Mouse (Mus musculus) gastrocnemius, adult 18-20 months (tissue): ENCODE results near the gene Pink1. TPM values are rescaled to one million over a fixed set of nuclear protein-coding genes. Genes with fewer than 3 reads are reported as not detected.
A peak's percentile ranks its signal among the peaks of the same experiment; 100 is the strongest.
"Not testable (repeated sequence)": the region's sequence is repeated elsewhere in the genome, so short reads cannot be mapped to it uniquely, and the experiment has no call there.

Experiments used
- DNase-seq: peaks from one replicate; pipeline ENCODE4 v3.0.0; 2021; ENCODE audit warnings: low spot score
- total RNA-seq, 2 experiments: library from RNA; stranded (reverse); gene quantifications; 2 replicates each; pipeline ENCODE4 v1.2.3; 2021

Pink1 gene
- total RNA-seq, 2 experiments from 2014 or later = 737 to 833 TPM

- no peak for DNase-seq
Observed at GRCm38 (mm10) chr4:138343341-138343837, 17.3 kb upstream of the Pink1 start.

GRCm38 (mm10) chr4:138342778-138343177, 16.7 kb upstream of the Pink1 start:
- no peak for DNase-seq

GRCm38 (mm10) chr4:138342048-138342447, 15.9 kb upstream of the Pink1 start:
- DNase-seq = no peak

- no peak for DNase-seq
Observed at GRCm38 (mm10) chr4:138341393-138341792, 15.3 kb upstream of the Pink1 start.

- DNase-seq = peak; percentile 52
Observed at GRCm38 (mm10) chr4:138339963-138340362, 13.9 kb upstream of the Pink1 start.

- no peak for DNase-seq
Observed at GRCm38 (mm10) chr4:138337341-138337740, 11.2 kb upstream of the Pink1 start.

- DNase-seq = no peak
Observed at GRCm38 (mm10) chr4:138336876-138337275, 10.8 kb upstream of the Pink1 start.

GRCm38 (mm10) chr4:138335648-138336047, 9.5 kb upstream of the Pink1 start:
- no peak for DNase-seq

- peak; percentile 51 for DNase-seq
Observed at GRCm38 (mm10) chr4:138335036-138335435, 8.9 kb upstream of the Pink1 start.

GRCm38 (mm10) chr4:138333135-138333534, 7.0 kb upstream of the Pink1 start:
- no peak for DNase-seq

GRCm38 (mm10) chr4:138331647-138332046, 5.5 kb upstream of the Pink1 start:
- DNase-seq = no peak

GRCm38 (mm10) chr4:138330264-138330671, 4.2 kb upstream of the Pink1 start:
- DNase-seq = no peak

GRCm38 (mm10) chr4:138327891-138328470, 1.9 kb upstream of the Pink1 start:
- DNase-seq = no peak

GRCm38 (mm10) chr4:138327155-138327554, 1.0 kb upstream of the Pink1 start:
- DNase-seq = not testable (repeated sequence)

GRCm38 (mm10) chr4:138325466-138326076, 536 bp downstream of the Pink1 start:
- peak; percentile 99 for DNase-seq

- DNase-seq = no peak
Observed at GRCm38 (mm10) chr4:138324451-138324850, 1.7 kb downstream of the Pink1 start.

- DNase-seq = peak; percentile 39
Observed at GRCm38 (mm10) chr4:138323753-138324152, 2.4 kb downstream of the Pink1 start.

- DNase-seq = no peak
Observed at GRCm38 (mm10) chr4:138322692-138323091, 3.4 kb downstream of the Pink1 start.

- no peak for DNase-seq
Observed at GRCm38 (mm10) chr4:138321488-138321887, 4.6 kb downstream of the Pink1 start.

GRCm38 (mm10) chr4:138320711-138321110, 5.4 kb downstream of the Pink1 start:
- no peak for DNase-seq

- peak; percentile 87 for DNase-seq
Observed at GRCm38 (mm10) chr4:138319508-138319907, 6.6 kb downstream of the Pink1 start.

- peak; percentile 53 for DNase-seq
Observed at GRCm38 (mm10) chr4:138318509-138319266, 7.4 kb downstream of the Pink1 start.
